Mouse (Mus musculus): ENCODE measurements around the gene Actl6a.
"Not testable (repeated sequence)": the region's sequence is repeated elsewhere in the genome, so short reads cannot be mapped to it uniquely, and the experiment has no call there.

Gene Actl6a

GRCm38 (mm10) chr3:32705647-32706348, at the start of gene Actl6a:
Gene Actl6a, plus strand, starts transcription at chr3:32706298.
- not testable (repeated sequence) for DNase-seq (ENCODE audit: extremely low read depth, low read depth)

GRCm38 (mm10) chr3:32656398-32656994, 49.6 kb upstream of the Actl6a start:
- no peak for DNase-seq (ENCODE audit: extremely low read depth, low read depth)

GRCm38 (mm10) chr3:32658401-32658800, 47.7 kb upstream of the Actl6a start:
- DNase-seq (ENCODE audit: extremely low read depth, low read depth) = no peak

- no peak for DNase-seq (ENCODE audit: extremely low read depth, low read depth)
These were observed 47.3 kb upstream of the Actl6a start for GRCm38 (mm10) chr3:32658821-32659220.

- DNase-seq (ENCODE audit: extremely low read depth, low read depth) = no peak
These were observed 46.6 kb upstream of the Actl6a start for GRCm38 (mm10) chr3:32659506-32659905.

GRCm38 (mm10) chr3:32660276-32660675, 45.8 kb upstream of the Actl6a start:
- no peak for DNase-seq (ENCODE audit: extremely low read depth, low read depth)

- no peak for DNase-seq (ENCODE audit: extremely low read depth, low read depth)
These were observed 45.1 kb upstream of the Actl6a start for GRCm38 (mm10) chr3:32660831-32661555.

GRCm38 (mm10) chr3:32661556-32661930, 44.6 kb upstream of the Actl6a start:
- no peak for DNase-seq (ENCODE audit: extremely low read depth, low read depth)

- DNase-seq (ENCODE audit: extremely low read depth, low read depth) = no peak
These were observed 37.7 kb upstream of the Actl6a start for GRCm38 (mm10) chr3:32668256-32668959.

- no peak for DNase-seq (ENCODE audit: extremely low read depth, low read depth)
These were observed 36.9 kb upstream of the Actl6a start for GRCm38 (mm10) chr3:32669211-32669610.

- no peak for DNase-seq (ENCODE audit: extremely low read depth, low read depth)
These were observed 35.9 kb upstream of the Actl6a start for GRCm38 (mm10) chr3:32670196-32670595.

GRCm38 (mm10) chr3:32673151-32673550, 32.9 kb upstream of the Actl6a start:
- DNase-seq (ENCODE audit: extremely low read depth, low read depth) = no peak

GRCm38 (mm10) chr3:32676393-32676792, 29.7 kb upstream of the Actl6a start:
- no peak for DNase-seq (ENCODE audit: extremely low read depth, low read depth)

GRCm38 (mm10) chr3:32682910-32683531, 23.1 kb upstream of the Actl6a start:
- no peak for DNase-seq (ENCODE audit: extremely low read depth, low read depth)

- DNase-seq (ENCODE audit: extremely low read depth, low read depth) = no peak
These were observed 21.5 kb upstream of the Actl6a start for GRCm38 (mm10) chr3:32684631-32685030.

GRCm38 (mm10) chr3:32686537-32686936, 19.6 kb upstream of the Actl6a start:
- DNase-seq (ENCODE audit: extremely low read depth, low read depth) = no peak

GRCm38 (mm10) chr3:32687156-32687555, 18.9 kb upstream of the Actl6a start:
- no peak for DNase-seq (ENCODE audit: extremely low read depth, low read depth)

- peak; percentile 84 for DNase-seq (ENCODE audit: extremely low read depth, low read depth)
These were observed 16.5 kb upstream of the Actl6a start for GRCm38 (mm10) chr3:32689567-32689999.

GRCm38 (mm10) chr3:32690008-32690407, 16.1 kb upstream of the Actl6a start:
- DNase-seq (ENCODE audit: extremely low read depth, low read depth) = no peak

GRCm38 (mm10) chr3:32690901-32691300, 15.2 kb upstream of the Actl6a start:
- no peak for DNase-seq (ENCODE audit: extremely low read depth, low read depth)

GRCm38 (mm10) chr3:32691841-32692240, 14.3 kb upstream of the Actl6a start:
- no peak for DNase-seq (ENCODE audit: extremely low read depth, low read depth)

Measured in MEL-GATA-1-ER (cell line).